Mouse (Mus musculus) C2C12 (cell line): Measurements from ENCODE around the gene Socs5. TPM values are rescaled to one million over a fixed set of nuclear protein-coding genes. Genes with fewer than 3 reads are reported as not detected.

ENCODE experiments used
- H3K27me3 ChIP-seq: one replicate; pipeline ENCODE4 v1.6.1; 2011; ENCODE audit not compliant: control insufficient read depth, insufficient read depth, insufficient read length
- H3K36me3 ChIP-seq: one replicate; pipeline ENCODE4 v1.6.1; 2011; ENCODE audit not compliant: control insufficient read depth, insufficient read depth
- H3K4me3 ChIP-seq: one replicate; pipeline ENCODE4 v1.5.1; 2011; ENCODE audit warnings: mild to moderate bottlenecking, control low read depth; ENCODE audit not compliant: poor library complexity, insufficient read depth, severe bottlenecking
- H3K79me2 ChIP-seq: one replicate; pipeline ENCODE4 v1.6.1; 2011; ENCODE audit not compliant: control insufficient read depth, insufficient read depth
- H3K79me3 ChIP-seq: one replicate; pipeline ENCODE4 v1.6.1; 2011; ENCODE audit warnings: low read depth, control low read depth
- H3ac ChIP-seq: one replicate; pipeline ENCODE3; 2011; ENCODE audit warnings: low read depth; ENCODE audit not compliant: control insufficient read depth, insufficient read length
- CEBPB ChIP-seq: IDR thresholded peaks from one replicate; pipeline ENCODE4 v1.6.1; 2011; ENCODE audit warnings: low read depth, mild to moderate bottlenecking, control low read depth, moderate library complexity
- CTCF ChIP-seq: IDR thresholded peaks from one replicate; pipeline ENCODE4 v1.5.1; 2011; ENCODE audit not compliant: control insufficient read depth, insufficient read depth, insufficient read length
- FOSL1 ChIP-seq: IDR thresholded peaks from one replicate; pipeline ENCODE4 v1.8.0; 2011; ENCODE audit warnings: mild to moderate bottlenecking, low read length; ENCODE audit not compliant: poor library complexity, insufficient read depth, severe bottlenecking
- MAX ChIP-seq: IDR thresholded peaks from one replicate; pipeline ENCODE4 v1.6.1; 2011; ENCODE audit warnings: mild to moderate bottlenecking, control low read depth
- MYOD1 ChIP-seq: IDR thresholded peaks from one replicate; pipeline ENCODE4 v1.6.1; 2011; ENCODE audit warnings: low read depth; ENCODE audit not compliant: control insufficient read depth, insufficient read length
- MYOG ChIP-seq: IDR thresholded peaks from one replicate; pipeline ENCODE4 v1.6.1; 2011; ENCODE audit not compliant: control insufficient read depth, insufficient read length; ENCODE audit errors: extremely low read depth
- USF1 ChIP-seq: IDR thresholded peaks from one replicate; pipeline ENCODE4 v1.6.1; 2011; ENCODE audit warnings: low read depth, mild to moderate bottlenecking, control low read depth, moderate library complexity
- polyA plus RNA-seq: library from polyadenylated mRNA; unstranded; fragments of >200 nt; fragmentation: generic; extraction: Trizol; gene quantifications from one replicate; pipeline ENCODE4 v1.2.1, GENCODE M21; 2012; ENCODE audit warnings: missing spikeins

The Socs5 gene
- polyA plus RNA-seq, 1 experiment: 20.1 TPM

DNA sequence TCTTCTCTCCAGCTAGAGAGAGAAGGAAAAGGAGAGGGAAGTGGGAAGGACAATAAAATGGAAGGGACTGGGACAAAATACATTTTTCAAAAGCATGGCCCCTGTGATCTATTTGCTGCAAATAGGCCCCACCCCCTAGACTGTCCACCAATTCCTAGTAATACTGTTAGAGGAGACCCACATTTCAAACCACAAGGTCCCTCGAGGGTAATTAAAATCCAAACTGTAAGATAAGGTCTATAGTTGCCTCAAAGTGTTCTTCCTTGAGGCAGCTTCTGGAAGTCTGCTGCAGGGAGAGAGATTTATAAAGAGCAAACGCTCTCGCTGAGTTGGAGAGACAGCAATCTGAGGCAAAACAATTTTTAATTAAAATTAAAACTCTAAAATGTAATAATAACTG is 52.8 kb downstream of the Socs5 start:
- no peaks in the 10 kb centered on the region for H3K79me2 ChIP-seq
- TF ChIP-seq CTCF (no peak), MYOD1 (no peak), MYOG (no peak), MAX (no peak), FOSL1 (no peak), CEBPB (no peak), USF1 (no peak)
- no peak overlapping the region for H3K4me3 ChIP-seq
- no peak overlapping the region for H3ac ChIP-seq
- no peaks in the 10 kb centered on the region for H3K36me3 ChIP-seq
- no peaks in the 10 kb centered on the region for H3K79me3 ChIP-seq
- H3K27me3 ChIP-seq: no peaks in the 10 kb centered on the region

DNA sequence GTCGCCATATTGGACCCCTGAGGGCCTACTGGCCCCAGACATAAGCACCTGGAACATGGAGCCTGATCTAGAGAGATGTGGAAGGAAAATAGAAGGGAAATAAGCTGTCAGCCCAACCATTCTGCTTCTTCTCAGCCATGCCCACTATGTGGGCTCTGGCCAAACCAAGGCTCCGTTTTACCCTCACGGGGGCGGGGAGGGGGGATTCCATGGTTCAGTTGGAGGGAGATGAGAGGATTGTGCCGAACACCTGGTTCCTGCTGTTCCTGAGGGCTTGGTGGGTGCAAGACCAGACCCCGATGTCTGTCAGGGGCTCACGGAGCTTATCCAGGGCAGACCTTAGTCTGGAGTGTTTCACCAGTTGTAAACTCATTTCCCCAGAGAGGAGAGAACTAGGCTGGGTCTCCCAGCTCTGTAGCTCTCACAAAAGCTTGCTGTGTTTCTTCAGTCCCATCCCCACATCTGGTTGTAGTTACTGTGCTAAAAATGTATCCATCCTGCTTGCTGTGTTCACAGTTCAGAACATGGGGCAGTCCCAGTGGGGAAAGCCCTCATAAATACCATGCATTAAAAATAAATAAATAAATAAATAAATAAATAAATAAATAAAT is 56.9 kb downstream of the Socs5 start:
- H3K27me3 ChIP-seq: no peaks in the 10 kb centered on the region
- no peaks in the 10 kb centered on the region for H3K79me3 ChIP-seq

GRCm38 (mm10) chr17:87167407-87167806 is 59.9 kb downstream of the Socs5 start:
- Histone ChIP-seq H3K36me3 (no peaks in the 10 kb centered on the region), H3K27me3 (no peaks in the 10 kb centered on the region), H3K79me3 (no peaks in the 10 kb centered on the region), H3K79me2 (no peaks in the 10 kb centered on the region), H3ac (no peak overlapping the region), H3K4me3 (no peak overlapping the region)
- TF ChIP-seq CEBPB (no peak), CTCF (no peak), MYOG (no peak), FOSL1 (no peak), MYOD1 (no peak), USF1 (no peak), MAX (no peak)

More for the DNA sequence above, 56.9 kb downstream of the Socs5 start:
- Histone ChIP-seq H3K79me2 (no peaks in the 10 kb centered on the region), H3K36me3 (no peaks in the 10 kb centered on the region), H3ac (no peak overlapping the region), H3K4me3 (no peak overlapping the region)
- TF ChIP-seq USF1 (no peak), FOSL1 (no peak), MAX (no peak), MYOG (no peak), MYOD1 (no peak), CTCF (no peak), CEBPB (no peak)

- Histone ChIP-seq H3K36me3 (no peaks in the 10 kb centered on the region), H3ac (no peak overlapping the region), H3K27me3 (no peaks in the 10 kb centered on the region), H3K4me3 (no peak overlapping the region), H3K79me2 (no peaks in the 10 kb centered on the region), H3K79me3 (no peaks in the 10 kb centered on the region)
- TF ChIP-seq CTCF: no peak
Measured at GRCm38 (mm10) chr17:87169076-87169475, 61.6 kb downstream of the Socs5 start.

DNA sequence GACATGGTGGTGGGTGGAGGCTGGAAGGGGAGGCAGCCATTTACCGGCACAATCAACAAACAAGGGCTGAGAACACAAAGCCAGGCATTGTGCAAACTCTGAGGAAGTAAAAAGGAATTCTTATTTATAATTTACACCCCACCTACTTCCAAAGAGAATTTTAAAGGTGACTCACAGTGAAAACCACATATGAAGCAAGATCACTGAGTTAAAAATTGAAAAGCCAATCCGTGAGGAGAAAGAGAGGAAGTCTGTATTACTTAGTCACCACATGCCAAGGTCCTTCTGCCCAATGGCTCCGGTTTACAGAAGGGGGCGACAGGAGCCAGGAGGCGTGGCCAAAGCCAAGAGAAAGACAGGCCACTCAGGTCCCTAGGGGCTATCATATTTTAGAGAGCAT is 62.9 kb downstream of the Socs5 start:
- Histone ChIP-seq H3ac (no peak overlapping the region), H3K36me3 (no peaks in the 10 kb centered on the region), H3K79me2 (no peaks in the 10 kb centered on the region), H3K27me3 (no peaks in the 10 kb centered on the region), H3K79me3 (no peaks in the 10 kb centered on the region), H3K4me3 (no peak overlapping the region)
- TF ChIP-seq CEBPB (peak; percentile 97), MAX (peak; percentile 84), MYOD1 (no peak), MYOG (no peak), FOSL1 (no peak), CTCF (no peak), USF1 (peak; percentile 47)

GRCm38 (mm10) chr17:87172031-87172430 is 64.6 kb downstream of the Socs5 start:
- H3K4me3 ChIP-seq: no peak overlapping the region
- no peaks in the 10 kb centered on the region for H3K27me3 ChIP-seq
- H3K79me2 ChIP-seq: no peaks in the 10 kb centered on the region
- H3ac ChIP-seq: no peak overlapping the region
- no peaks in the 10 kb centered on the region for H3K79me3 ChIP-seq
- TF ChIP-seq CTCF (no peak), MAX (no peak), CEBPB (no peak), MYOD1 (no peak), FOSL1 (no peak), MYOG (no peak), USF1 (no peak)
- no peaks in the 10 kb centered on the region for H3K36me3 ChIP-seq
